Mouse (Mus musculus): ENCODE results near the gene Pigw.

GRCm38 (mm10) chr11:84865268-84865667 lies 14.8 kb downstream of the Pigw start:
- no peak for TF ChIP-seq CTCF (IDR thresholded peaks at IDR 0.05; ENCODE audit: low read depth)
- peak; percentile 32; the same call in 1 of the 2 replicates for TF ChIP-seq EP300 (IDR thresholded peaks at IDR 0.05; ENCODE audit: low read depth)

Measured in liver, postnatal 0 days (tissue).